Mouse (Mus musculus) stomach, postnatal 0 days (tissue): ENCODE measurements around the gene Lrp1.

Experiments
- CTCF ChIP-seq: IDR thresholded peaks from 2 replicates; pipeline ENCODE4 v1.5.1; 2016; ENCODE audit warnings: antibody characterized with exemption, low read depth, mild to moderate bottlenecking, moderate library complexity
- EP300 ChIP-seq: optimal IDR thresholded peaks from 2 replicates; pipeline ENCODE3; 2016; ENCODE audit warnings: antibody characterized with exemption

DNA sequence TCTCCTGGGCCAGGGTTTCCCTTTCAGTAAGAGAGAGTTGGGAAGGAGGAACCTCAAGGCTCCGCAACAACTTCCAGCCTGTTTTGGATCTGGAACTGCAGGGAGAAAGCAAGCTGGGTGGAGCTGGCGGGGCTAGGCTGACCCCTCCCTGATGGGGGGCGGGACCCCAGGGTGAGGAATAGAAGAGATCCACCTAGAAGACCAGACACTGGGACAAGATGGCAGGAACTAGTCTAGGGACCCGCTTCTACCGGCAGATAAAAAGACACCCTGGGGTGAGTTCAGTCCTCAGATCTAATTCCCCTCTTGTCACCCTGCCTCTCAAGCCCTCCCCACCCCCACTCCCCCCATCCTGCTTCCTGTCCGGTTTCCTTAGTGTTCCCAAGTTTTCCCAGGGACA lies 106.2 kb downstream of the Lrp1 start, which contains the start of gene Ndufa4l2:
- TF ChIP-seq CTCF: no peak
- no peak for TF ChIP-seq EP300
